Mouse (Mus musculus) spleen, adult 2 months (tissue): ENCODE results near the gene Dph7.

Experiments
- CTCF ChIP-seq: fragments of 200-500 bp; IDR thresholded peaks from 2 replicates; pipeline ENCODE4 v1.5.1; 2011; ENCODE audit warnings: mild to moderate bottlenecking, inconsistent platforms; ENCODE audit not compliant: insufficient read depth, insufficient read length, insufficient replicate concordance; ENCODE audit errors: extremely low read depth
- POLR2A ChIP-seq: fragments of 200-500 bp; IDR thresholded peaks from 2 replicates; pipeline ENCODE4 v1.6.1; 2011; ENCODE audit warnings: low read depth, low read length, inconsistent platforms

DNA sequence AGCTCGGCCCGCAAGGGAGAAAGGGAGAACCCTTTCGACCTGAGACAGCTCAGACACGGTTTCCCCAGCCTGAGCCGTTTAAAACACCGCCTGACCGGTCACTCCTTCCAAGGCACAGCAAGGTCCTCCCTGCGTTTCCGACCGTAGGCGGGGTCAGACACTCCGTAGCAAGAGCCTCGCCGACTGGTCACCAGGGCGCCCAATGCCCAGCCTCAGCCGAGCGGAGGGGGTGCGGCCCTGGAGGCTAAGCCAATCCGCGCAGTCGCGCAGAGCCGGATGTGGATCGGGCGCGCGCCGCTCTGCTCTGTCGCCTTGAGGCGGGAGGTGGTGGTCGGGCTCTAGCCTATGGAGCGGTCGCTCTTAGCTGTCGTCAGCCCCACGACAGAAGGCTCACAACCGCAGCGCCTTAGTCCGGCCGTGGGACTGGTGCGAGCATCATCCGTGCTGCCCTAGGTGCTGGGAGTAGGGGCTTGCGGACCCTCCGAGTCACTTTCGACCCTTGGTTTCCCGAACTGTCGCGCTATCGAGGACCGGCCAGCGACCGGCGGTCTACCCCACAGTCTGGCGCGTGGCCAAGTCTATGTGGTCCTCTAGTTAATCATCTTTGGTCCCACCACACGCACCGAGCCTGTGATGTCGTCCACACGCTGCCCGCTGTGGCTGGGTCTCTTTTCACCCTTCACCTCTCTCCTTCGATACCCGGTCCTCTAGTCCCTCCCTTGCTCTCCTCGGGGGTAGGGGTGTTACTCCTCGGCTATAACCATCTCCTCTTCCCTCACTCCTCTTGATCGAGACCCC, 12.9 kb downstream of the Dph7 start, which contains the start of gene Mrpl41:
- TF ChIP-seq CTCF (no peak), POLR2A (peak; percentile 96)
